Comparison of ENCODE assay signal across 11 mouse cellular contexts in genomic region chr1:154076684-154077475, GRCm38 (mm10).
DNase-seq lines count a peak whose midpoint lies in the region; TF ChIP-seq lines count a peak whose summit lies in the region.
"Had no signal": no experiment of that assay in that cellular context is flagged by ENCODE, and none has a peak within 500 bp of the region (broad histone marks: within the 10 kb centered on the region; RNA-seq: fewer than 3 reads in every experiment).

No protein-coding gene starts in this region.

- intact Hi-C loops in heart, adult 2 months (cut with DNase I), result loop anchor here (1.0 kb wide), 1 partner anchor 41 kb away; no protein-coding TSS in a partner anchor
- intact Hi-C loops in heart, postnatal 14 days (cut with DNase I), result loop anchor here (1.0 to 2.0 kb wide), 2 partner anchors 41 to 104 kb away; no protein-coding TSS in a partner anchor

- no peak for TF ChIP-seq POLR2A in heart, adult 2 months (IDR thresholded peaks at IDR 0.05; ENCODE audit: insufficient read depth, low read depth, low read length)
- TF ChIP-seq POLR2A in lung, adult 2 months (IDR thresholded peaks at IDR 0.05; ENCODE audit: borderline replicate concordance, extremely low read depth, low read depth, low read length), result no peak

- peak in 1 of 2 experiments; percentile 23 for DNase-seq in heart, adult 2 months
- DNase-seq in heart, postnatal 14 days, result no peak
- DNase-seq in lung, postnatal 36 days, result peak; percentile 61
- no peak for DNase-seq in lung, adult 2 months
- DNase-seq in adrenal gland, postnatal 14 days, result peak; percentile 54
- DNase-seq in splenic B cell, adult 2 months (ENCODE audit: low read depth, low spot score), result peak; percentile 73
- no peak for DNase-seq in frontal cortex, postnatal 14 days (ENCODE audit: low spot score in 2 of 2)
- DNase-seq in cerebellum, postnatal 4 days (ENCODE audit: low spot score in 2 of 2), result no peak

- TF ChIP-seq EP300 in heart, adult 2 months (IDR thresholded peaks at IDR 0.05; ENCODE audit: insufficient read depth, low read depth, low read length), result no peak

- no peaks in the 10 kb centered on the region for H3K27me3 ChIP-seq in heart, adult 2 months (ENCODE audit: control insufficient read depth, insufficient read depth, low read length)
- H3K27me3 ChIP-seq in splenic B cell, adult 2 months (ENCODE audit: control insufficient read depth, insufficient read depth, low read length, poor library complexity, severe bottlenecking), result no peaks in the 10 kb centered on the region

- WGBS in heart, adult 2 months, result 50% methylated on average over 10 of the region's 10 CpGs
- 62% methylated on average over 10 of the region's 10 CpGs for WGBS in lung, adult 2 months

- no peaks in the 10 kb centered on the region for H3K36me3 ChIP-seq in heart, adult 2 months (ENCODE audit: control insufficient read depth, insufficient read depth, low read length)
- H3K36me3 ChIP-seq in splenic B cell, adult 2 months (ENCODE audit: control insufficient read depth, insufficient read depth, low read length, poor library complexity, severe bottlenecking), result no peaks in the 10 kb centered on the region
- H3K36me3 ChIP-seq: hindbrain, embryonic 10.5 days had no signal

- no peaks in the 10 kb centered on the region for H3K79me2 ChIP-seq in heart, adult 2 months (replicated peaks; ENCODE audit: control insufficient read depth, insufficient read depth, low read length)

- peaks cover 2% of the 10 kb centered on the region for H3K4me1 ChIP-seq in heart, adult 2 months (ENCODE audit: control insufficient read depth, insufficient read depth, low read length)
- H3K4me1 ChIP-seq in lung, adult 2 months (ENCODE audit: control insufficient read depth, insufficient read depth, low read length), result no peaks in the 10 kb centered on the region

- H3K27ac ChIP-seq in heart, adult 2 months, result no peak overlapping the region
- H3K27ac ChIP-seq: hindbrain, embryonic 10.5 days; macrophage had no signal

- no peak overlapping the region for H3K9ac ChIP-seq in heart, adult 2 months (ENCODE audit: low read depth, low read length)

- TF ChIP-seq CTCF in heart, adult 2 months (IDR thresholded peaks at IDR 0.05), result peak; percentile 76
- no peak for TF ChIP-seq CTCF in lung, adult 2 months (IDR thresholded peaks at IDR 0.05; ENCODE audit: insufficient read depth, low read length)

- no peak overlapping the region for H3K4me3 ChIP-seq in heart, adult 2 months
- H3K4me3 ChIP-seq in lung, adult 2 months (replicated peaks; ENCODE audit: extremely low read depth, low read depth, low read length), result no peak overlapping the region
- H3K4me3 ChIP-seq: erythroblast, embryonic 14.5 days; hindbrain, embryonic 10.5 days had no signal

Comparison
In these comparisons a context has a peak if more than half of its experiments do, and no peak if none do; other contexts are left out.
1. DNase-seq: peak in lung, postnatal 36 days (single experiment), adrenal gland, postnatal 14 days (single experiment) and splenic B cell, adult 2 months (single experiment); none in heart, postnatal 14 days (0 of 2), lung, adult 2 months (single experiment), frontal cortex, postnatal 14 days (0 of 2) and cerebellum, postnatal 4 days (0 of 2).